Mouse (Mus musculus) hindbrain, embryonic 15.5 days (tissue): ENCODE measurements at regions not wholly inside any gene's neighbourhood (a gene's known extent, or its start where the extent isn't known, plus 50 kb on each side); places are given as distances from the start of the nearest gene placed in this dataset.
"Not testable (repeated sequence)": the region's sequence is repeated elsewhere in the genome, so short reads cannot be mapped to it uniquely, and the experiment has no call there.

Experiments used
- ATAC-seq: fragments of 200-750 bp; cut with Nextera tagmentation; 2 replicates; pipeline ENCODE4 v1.8.0; 2017; ENCODE audit warnings: low read depth, moderate number of reproducible peaks, moderate TSS enrichment; ENCODE audit not compliant: low FRiP score
- H3K27ac ChIP-seq: fragments of 300-500 bp; sonication (generic); replicated peaks from 2 replicates; pipeline ENCODE4 v1.5.1; 2015; ENCODE audit warnings: mild to moderate bottlenecking, inconsistent platforms
- H3K27me3 ChIP-seq: fragments of 300-500 bp; sonication (generic); 2 replicates; pipeline ENCODE4 v1.6.1; 2015; ENCODE audit warnings: control low read depth, inconsistent platforms
- H3K36me3 ChIP-seq: fragments of 300-500 bp; sonication (generic); 2 replicates; pipeline ENCODE4 v1.6.1; 2015; ENCODE audit warnings: control low read depth, inconsistent platforms
- H3K4me1 ChIP-seq: fragments of 300-500 bp; sonication (generic); replicated peaks from 2 replicates; pipeline ENCODE4 v1.6.1; 2015; ENCODE audit warnings: control low read depth, inconsistent platforms
- H3K4me2 ChIP-seq: fragments of 300-500 bp; sonication (generic); 2 replicates; pipeline ENCODE4 v1.6.1; 2015; ENCODE audit warnings: moderate library complexity, mild to moderate bottlenecking, inconsistent platforms
- H3K4me3 ChIP-seq: fragments of 300-500 bp; sonication (generic); 2 replicates; pipeline ENCODE4 v1.5.1; 2015; ENCODE audit warnings: mild to moderate bottlenecking, inconsistent platforms
- H3K9ac ChIP-seq: fragments of 300-500 bp; sonication (generic); 2 replicates; pipeline ENCODE4 v1.6.1; 2015; ENCODE audit warnings: inconsistent platforms
- H3K9me3 ChIP-seq: fragments of 300-500 bp; sonication (generic); 2 replicates; pipeline ENCODE4 v1.6.1; 2016; ENCODE audit warnings: control low read depth, inconsistent platforms
- WGBS: fragments of 180-500 bp; shearing (Covaris S2); methylation state at CpG from one replicate; pipeline ENCODE4 v1.1.7; 2015; 5-methylcytosine and 5-hydroxymethylcytosine counted together

GRCm38 (mm10) chr11:52460190-52460780 is 64.1 kb downstream of the 9530068E07Rik start:
- 47% methylated on average over 7 of the region's 7 CpGs for WGBS
- no peak for ATAC-seq
- Histone ChIP-seq H3K9ac (no peak overlapping the region), H3K9me3 (no peaks in the 10 kb centered on the region), H3K27ac (no peak overlapping the region), H3K4me2 (no peak overlapping the region), H3K36me3 (no peaks in the 10 kb centered on the region), H3K4me1 (no peaks in the 10 kb centered on the region), H3K27me3 (no peaks in the 10 kb centered on the region), H3K4me3 (no peak overlapping the region)

- H3K9ac ChIP-seq, H3K36me3 ChIP-seq, H3K4me1 ChIP-seq, ATAC-seq, H3K27ac ChIP-seq, H3K4me2 ChIP-seq, H3K27me3 ChIP-seq, H3K9me3 ChIP-seq, H3K4me3 ChIP-seq: not testable (repeated sequence)
- 89% methylated on average over 6 of the region's 6 CpGs for WGBS
Measured at GRCm38 (mm10) chr11:52471128-52471527, 74.9 kb downstream of the 9530068E07Rik start.

- H3K36me3 ChIP-seq, ATAC-seq, H3K4me1 ChIP-seq, H3K4me2 ChIP-seq, H3K9ac ChIP-seq, H3K4me3 ChIP-seq, H3K9me3 ChIP-seq, H3K27me3 ChIP-seq, H3K27ac ChIP-seq: not testable (repeated sequence)
- 67% methylated on average over 10 of the region's 10 CpGs for WGBS
Measured at GRCm38 (mm10) chr11:52480111-52480510, 83.9 kb downstream of the 9530068E07Rik start.

- 94% methylated on average over 24 of the region's 24 CpGs for WGBS
- H3K27me3 ChIP-seq, H3K4me2 ChIP-seq, H3K9me3 ChIP-seq, H3K4me1 ChIP-seq, H3K9ac ChIP-seq, ATAC-seq, H3K4me3 ChIP-seq, H3K27ac ChIP-seq, H3K36me3 ChIP-seq: not testable (repeated sequence)
Measured at GRCm38 (mm10) chr11:52480694-52481093, 84.5 kb downstream of the 9530068E07Rik start.

- H3K4me1 ChIP-seq, H3K4me3 ChIP-seq, H3K27ac ChIP-seq, ATAC-seq, H3K9me3 ChIP-seq, H3K27me3 ChIP-seq, H3K4me2 ChIP-seq, H3K36me3 ChIP-seq, H3K9ac ChIP-seq: not testable (repeated sequence)
- WGBS = 95% methylated on average over 6 of the region's 8 CpGs
Measured at GRCm38 (mm10) chr11:52483534-52483933, 87.3 kb downstream of the 9530068E07Rik start.

GRCm38 (mm10) chr11:52488538-52488937 is 92.3 kb downstream of the 9530068E07Rik start:
- 64% methylated on average over 4 of the region's 4 CpGs for WGBS
- not testable (repeated sequence) for H3K36me3 ChIP-seq, H3K9me3 ChIP-seq, ATAC-seq, H3K9ac ChIP-seq, H3K4me3 ChIP-seq, H3K4me2 ChIP-seq, H3K4me1 ChIP-seq, H3K27ac ChIP-seq, H3K27me3 ChIP-seq

- Histone ChIP-seq H3K27me3 (no peaks in the 10 kb centered on the region), H3K4me1 (no peaks in the 10 kb centered on the region), H3K9me3 (no peaks in the 10 kb centered on the region), H3K4me2 (no peak overlapping the region), H3K4me3 (no peak overlapping the region), H3K9ac (no peak overlapping the region), H3K36me3 (no peaks in the 10 kb centered on the region), H3K27ac (no peak overlapping the region)
- ATAC-seq = no peak
- 84% methylated on average over 6 of the region's 6 CpGs for WGBS
Measured at GRCm38 (mm10) chr11:52493336-52493735, 97.1 kb downstream of the 9530068E07Rik start.

- WGBS = 95% methylated on average over 3 of the region's 3 CpGs
- no peak for ATAC-seq
Measured at GRCm38 (mm10) chr11:52496908-52497307, 100.7 kb downstream of the 9530068E07Rik start.

GRCm38 (mm10) chr11:52502759-52503365 is 106.6 kb downstream of the 9530068E07Rik start:
- Histone ChIP-seq H3K9me3 (no peaks in the 10 kb centered on the region), H3K4me1 (no peaks in the 10 kb centered on the region), H3K4me2 (no peak overlapping the region), H3K27ac (no peak overlapping the region), H3K36me3 (no peaks in the 10 kb centered on the region), H3K27me3 (no peaks in the 10 kb centered on the region), H3K4me3 (no peak overlapping the region), H3K9ac (no peak overlapping the region)
- ATAC-seq = no peak
- 49% methylated on average over 10 of the region's 10 CpGs for WGBS

More at GRCm38 (mm10) chr11:52496908-52497307, 100.7 kb downstream of the 9530068E07Rik start:
- no peak overlapping the region for H3K4me2 ChIP-seq
- no peak overlapping the region for H3K27ac ChIP-seq
- H3K36me3 ChIP-seq = no peaks in the 10 kb centered on the region
- H3K9me3 ChIP-seq = no peaks in the 10 kb centered on the region
- no peaks in the 10 kb centered on the region for H3K4me1 ChIP-seq
- no peak overlapping the region for H3K4me3 ChIP-seq
- no peaks in the 10 kb centered on the region for H3K27me3 ChIP-seq
- H3K9ac ChIP-seq = no peak overlapping the region

GRCm38 (mm10) chr11:52511831-52512297 is 115.6 kb downstream of the 9530068E07Rik start:
- Histone ChIP-seq H3K36me3 (no peaks in the 10 kb centered on the region), H3K9me3 (no peaks in the 10 kb centered on the region; the same call in 1 of the 2 replicates), H3K27ac (no peak overlapping the region), H3K4me3 (no peak overlapping the region), H3K4me2 (no peak overlapping the region), H3K4me1 (no peaks in the 10 kb centered on the region), H3K9ac (no peak overlapping the region), H3K27me3 (no peaks in the 10 kb centered on the region)
- ATAC-seq = no peak
- WGBS = 50% methylated on average over 4 of the region's 4 CpGs

GRCm38 (mm10) chr11:52517330-52517729 is 121.1 kb downstream of the 9530068E07Rik start:
- Histone ChIP-seq H3K4me3 (no peak overlapping the region), H3K4me2 (no peak overlapping the region), H3K27me3 (no peaks in the 10 kb centered on the region), H3K36me3 (no peaks in the 10 kb centered on the region), H3K27ac (no peak overlapping the region), H3K4me1 (no peaks in the 10 kb centered on the region; the same call in 1 of the 2 replicates), H3K9ac (no peak overlapping the region), H3K9me3 (no peaks in the 10 kb centered on the region)
- ATAC-seq = no peak
- 73% methylated on average over 5 of the region's 5 CpGs for WGBS

- H3K36me3 ChIP-seq = no peaks in the 10 kb centered on the region
- H3K4me1 ChIP-seq = no peaks in the 10 kb centered on the region; the same call in 1 of the 2 replicates
- H3K27me3 ChIP-seq = no peaks in the 10 kb centered on the region
- 32% methylated on average over 3 of the region's 3 CpGs for WGBS
- no peak overlapping the region for H3K27ac ChIP-seq
- H3K9me3 ChIP-seq = no peaks in the 10 kb centered on the region
- H3K4me2 ChIP-seq = no peak overlapping the region
- ATAC-seq = no peak
- no peak overlapping the region for H3K4me3 ChIP-seq
- H3K9ac ChIP-seq = no peak overlapping the region
Measured at GRCm38 (mm10) chr11:52519877-52520276, 123.6 kb downstream of the 9530068E07Rik start.
